Mouse (Mus musculus): Measurements from ENCODE around the gene Mettl27. TPM values are rescaled to one million over a fixed set of nuclear protein-coding genes. Genes with fewer than 3 reads are reported as not detected.
A peak's percentile ranks its signal among the peaks of the same experiment; 100 is the strongest.

Mettl27 gene
- total and polyA plus RNA-seq, 2 experiments from 2014 or later = 8.5 to 10.9 TPM

DNA sequence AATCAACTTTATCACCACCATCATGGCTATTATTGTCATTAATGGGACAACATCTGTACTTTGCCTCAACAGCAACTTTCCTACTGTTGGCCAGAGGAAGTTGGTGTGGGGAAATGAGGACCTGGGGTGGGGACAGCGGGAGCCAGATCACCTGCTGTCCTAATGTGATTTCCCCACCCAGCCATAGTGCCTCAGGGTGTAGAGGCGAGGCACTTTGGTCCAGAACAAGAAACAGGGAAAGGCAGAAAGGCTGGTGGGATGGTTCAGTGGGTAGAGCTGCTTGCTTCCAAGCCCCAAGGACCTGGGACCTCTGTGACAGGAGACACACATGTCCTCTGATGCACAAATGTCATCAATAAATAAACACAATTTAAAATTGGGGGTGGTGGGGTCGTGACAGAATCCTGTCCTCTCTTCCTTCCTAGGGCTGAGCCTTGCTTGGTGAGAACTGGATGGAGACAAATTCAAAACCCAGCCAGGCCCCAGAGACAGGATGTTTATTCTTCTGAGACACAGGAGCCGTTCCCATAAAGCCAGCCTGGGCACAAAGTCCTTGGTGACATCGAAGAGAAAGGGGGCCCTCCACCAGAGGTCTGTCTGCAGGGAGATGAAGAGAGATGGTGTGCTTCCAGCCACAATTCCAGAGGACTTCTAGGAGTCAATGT lies 15.4 kb downstream of the Mettl27 start:
- DNase-seq (ENCODE audit: low spot score) (no peak), ATAC-seq (no peak)
- Histone ChIP-seq H3K4me1 (ENCODE audit: insufficient read depth, low read length) (no peaks in the 10 kb centered on the region), H3K4me2 (ENCODE audit: low read depth, low read length) (no peak overlapping the region), H3K36me3 (ENCODE audit: insufficient read depth, low read length) (no peaks in the 10 kb centered on the region), H3K9ac (replicated peaks; ENCODE audit: low read length) (no peak overlapping the region), H3K4me3 (ENCODE audit: low read length) (no peak overlapping the region), H3K27me3 (ENCODE audit: insufficient read depth, low read length) (peaks cover 10% of the 10 kb centered on the region; the same call in 1 of the 2 replicates), H3K27ac (no peak overlapping the region), H3K9me3 (ENCODE audit: low read length) (no peaks in the 10 kb centered on the region)
- WGBS = 70% methylated on average over 5 of the region's 5 CpGs
- TF ChIP-seq CTCF (IDR thresholded peaks at IDR 0.05; ENCODE audit: low read depth) = no peak

DNA sequence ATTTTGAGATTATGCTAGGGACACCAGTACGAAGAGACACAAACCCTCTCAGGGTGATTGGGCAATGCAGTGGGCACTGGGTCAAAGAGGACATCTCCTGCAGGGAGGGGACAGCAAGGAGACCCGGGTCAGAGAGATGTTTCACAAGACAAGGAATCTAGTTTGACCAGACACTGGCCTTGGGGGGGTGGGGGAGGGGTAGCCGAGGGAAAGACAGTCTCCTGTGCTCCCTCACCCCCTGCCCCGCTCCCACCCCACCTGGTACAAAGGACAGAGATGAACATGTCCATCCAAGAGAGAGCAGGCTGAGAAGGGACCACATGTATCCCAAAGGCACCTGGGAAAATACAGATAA lies 15.9 kb downstream of the Mettl27 start:
- no peak overlapping the region for H3K27ac ChIP-seq
- peaks cover 10% of the 10 kb centered on the region; the same call in 1 of the 2 replicates for H3K27me3 ChIP-seq (ENCODE audit: insufficient read depth, low read length)
- no peaks in the 10 kb centered on the region for H3K36me3 ChIP-seq (ENCODE audit: insufficient read depth, low read length)
- no peak for DNase-seq (ENCODE audit: low spot score)
- H3K4me1 ChIP-seq (ENCODE audit: insufficient read depth, low read length) = no peaks in the 10 kb centered on the region
- no peak overlapping the region for H3K9ac ChIP-seq (replicated peaks; ENCODE audit: low read length)
- ATAC-seq = no peak
- H3K4me2 ChIP-seq (ENCODE audit: low read depth, low read length) = no peak overlapping the region
- H3K9me3 ChIP-seq (ENCODE audit: low read length) = no peaks in the 10 kb centered on the region
- TF ChIP-seq CTCF (IDR thresholded peaks at IDR 0.05; ENCODE audit: low read depth) = no peak
- H3K4me3 ChIP-seq (ENCODE audit: low read length) = no peak overlapping the region
- 66% methylated on average over 4 of the region's 4 CpGs for WGBS

- DNase-seq (ENCODE audit: low spot score) = no peak
These were observed 19.1 kb downstream of the Mettl27 start for GRCm38 (mm10) chr5:134951053-134951884.

GRCm38 (mm10) chr5:134955491-134955890 lies 23.3 kb downstream of the Mettl27 start:
- ATAC-seq = no peak
- Histone ChIP-seq H3K4me3 (ENCODE audit: low read length) (no peak overlapping the region), H3K27me3 (ENCODE audit: insufficient read depth, low read length) (no peaks in the 10 kb centered on the region), H3K4me1 (ENCODE audit: insufficient read depth, low read length) (no peaks in the 10 kb centered on the region), H3K4me2 (ENCODE audit: low read depth, low read length) (no peak overlapping the region), H3K9me3 (ENCODE audit: low read length) (no peaks in the 10 kb centered on the region), H3K27ac (no peak overlapping the region), H3K9ac (replicated peaks; ENCODE audit: low read length) (no peak overlapping the region), H3K36me3 (ENCODE audit: insufficient read depth, low read length) (no peaks in the 10 kb centered on the region)
- 85% methylated on average over 5 of the region's 5 CpGs for WGBS
- no peak for TF ChIP-seq CTCF (IDR thresholded peaks at IDR 0.05; ENCODE audit: low read depth)
- DNase-seq (ENCODE audit: low spot score) = no peak

More at GRCm38 (mm10) chr5:134951053-134951884, 19.1 kb downstream of the Mettl27 start:
- H3K9ac ChIP-seq (replicated peaks; ENCODE audit: low read length) = no peak overlapping the region
- whole genome bisulfite sequencing = 52% methylated on average over 19 of the region's 19 CpGs
- no peak for ATAC-seq
- no peaks in the 10 kb centered on the region for H3K4me1 ChIP-seq (ENCODE audit: insufficient read depth, low read length)
- H3K36me3 ChIP-seq (ENCODE audit: insufficient read depth, low read length) = no peaks in the 10 kb centered on the region
- no peaks in the 10 kb centered on the region for H3K27me3 ChIP-seq (ENCODE audit: insufficient read depth, low read length)
- H3K27ac ChIP-seq = no peak overlapping the region
- no peak for TF ChIP-seq CTCF (IDR thresholded peaks at IDR 0.05; ENCODE audit: low read depth)
- no peak overlapping the region for H3K4me3 ChIP-seq (ENCODE audit: low read length)
- no peaks in the 10 kb centered on the region for H3K9me3 ChIP-seq (ENCODE audit: low read length)
- H3K4me2 ChIP-seq (ENCODE audit: low read depth, low read length) = no peak overlapping the region

DNA sequence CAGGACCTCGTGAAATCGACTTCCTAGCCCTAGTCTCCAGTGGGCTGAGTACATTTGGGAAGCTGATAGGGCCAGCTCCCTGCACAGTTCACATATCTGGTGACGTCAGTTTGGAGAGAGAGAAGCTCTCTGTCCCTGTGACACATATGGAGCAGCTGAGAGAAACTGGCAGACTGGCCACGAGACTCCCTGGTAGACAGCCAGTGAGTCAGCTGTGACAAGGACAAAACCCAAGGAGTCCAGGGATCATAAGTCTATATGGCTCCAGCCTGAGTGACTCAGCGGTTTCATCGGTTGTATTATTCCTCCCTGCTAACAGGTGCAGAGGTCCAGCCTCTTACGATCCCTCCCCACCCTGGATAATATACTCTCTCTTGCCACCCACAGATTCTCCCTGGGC lies 26.9 kb downstream of the Mettl27 start:
- DNase-seq (ENCODE audit: low spot score) = peak; percentile 50
- WGBS = 62% methylated on average over 7 of the region's 7 CpGs

DNA sequence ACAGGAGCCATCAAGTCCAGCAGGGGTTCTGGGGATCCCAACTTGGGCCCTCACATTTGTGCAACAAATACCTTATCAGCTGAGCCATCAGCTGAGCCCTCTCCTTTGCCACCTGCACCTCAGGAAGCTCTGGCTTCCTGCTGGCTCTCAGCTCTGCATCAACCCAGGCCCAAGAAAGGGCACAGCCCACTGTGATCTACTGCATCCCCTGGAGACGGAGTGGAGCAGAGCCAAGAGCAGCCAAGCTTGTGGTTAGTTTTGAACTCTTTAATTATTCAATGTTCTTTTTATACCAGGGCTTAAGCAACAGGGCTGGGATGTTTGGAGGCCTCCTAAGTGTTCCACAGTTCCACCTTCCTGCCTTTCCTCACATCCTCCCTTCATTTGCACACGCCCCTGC lies 28.3 kb downstream of the Mettl27 start:
- Histone ChIP-seq H3K27me3 (ENCODE audit: insufficient read depth, low read length) (no peaks in the 10 kb centered on the region), H3K9me3 (ENCODE audit: low read length) (no peaks in the 10 kb centered on the region), H3K4me2 (ENCODE audit: low read depth, low read length) (no peak overlapping the region), H3K9ac (replicated peaks; ENCODE audit: low read length) (no peak overlapping the region), H3K27ac (no peak overlapping the region), H3K4me1 (ENCODE audit: insufficient read depth, low read length) (no peaks in the 10 kb centered on the region), H3K4me3 (ENCODE audit: low read length) (no peak overlapping the region), H3K36me3 (ENCODE audit: insufficient read depth, low read length) (no peaks in the 10 kb centered on the region)
- DNase-seq (ENCODE audit: low spot score) = no peak
- 71% methylated on average over 2 of the region's 2 CpGs for WGBS
- ATAC-seq = no peak
- TF ChIP-seq CTCF (IDR thresholded peaks at IDR 0.05; ENCODE audit: low read depth) = no peak

More for the DNA sequence above, 26.9 kb downstream of the Mettl27 start:
- Histone ChIP-seq H3K27ac (no peak overlapping the region), H3K27me3 (ENCODE audit: insufficient read depth, low read length) (no peaks in the 10 kb centered on the region), H3K36me3 (ENCODE audit: insufficient read depth, low read length) (no peaks in the 10 kb centered on the region), H3K4me2 (ENCODE audit: low read depth, low read length) (no peak overlapping the region), H3K9me3 (ENCODE audit: low read length) (no peaks in the 10 kb centered on the region), H3K9ac (replicated peaks; ENCODE audit: low read length) (no peak overlapping the region), H3K4me1 (ENCODE audit: insufficient read depth, low read length) (no peaks in the 10 kb centered on the region), H3K4me3 (ENCODE audit: low read length) (no peak overlapping the region)
- no peak for TF ChIP-seq CTCF (IDR thresholded peaks at IDR 0.05; ENCODE audit: low read depth)
- ATAC-seq = peak; percentile 49

GRCm38 (mm10) chr5:134961519-134961918 lies 29.4 kb downstream of the Mettl27 start:
- Histone ChIP-seq H3K27me3 (ENCODE audit: insufficient read depth, low read length) (no peaks in the 10 kb centered on the region), H3K36me3 (ENCODE audit: insufficient read depth, low read length) (no peaks in the 10 kb centered on the region), H3K4me1 (ENCODE audit: insufficient read depth, low read length) (peaks cover 4% of the 10 kb centered on the region; the same call in 1 of the 2 replicates), H3K4me2 (ENCODE audit: low read depth, low read length) (no peak overlapping the region), H3K9me3 (ENCODE audit: low read length) (no peaks in the 10 kb centered on the region), H3K4me3 (ENCODE audit: low read length) (no peak overlapping the region), H3K9ac (replicated peaks; ENCODE audit: low read length) (no peak overlapping the region), H3K27ac (no peak overlapping the region)
- TF ChIP-seq CTCF (IDR thresholded peaks at IDR 0.05; ENCODE audit: low read depth) = no peak
- WGBS = 88% methylated on average over 2 of the region's 2 CpGs
- DNase-seq (ENCODE audit: low spot score) (no peak), ATAC-seq (no peak)

All from hindbrain, postnatal 0 days (tissue).